Mouse (Mus musculus) heart, adult 2 months (tissue): Measurements from ENCODE around the gene Spred2.

Experiments used
- CTCF ChIP-seq: fragments of 200-600 bp; IDR thresholded peaks from 2 replicates; pipeline ENCODE4 v1.8.1; 2022; ENCODE audit warnings: antibody characterized with exemption, mild to moderate bottlenecking, moderate library complexity
- EP300 ChIP-seq: fragments of 200-500 bp; IDR thresholded peaks from 2 replicates; pipeline ENCODE4 v1.6.1; 2011; ENCODE audit warnings: low read depth, low read length, control low read depth; ENCODE audit not compliant: insufficient read depth
- POLR2A ChIP-seq: fragments of 200-500 bp; IDR thresholded peaks from 2 replicates; pipeline ENCODE4 v1.6.1; 2011; ENCODE audit warnings: mild to moderate bottlenecking, low read depth, low read length, control low read depth; ENCODE audit not compliant: insufficient read depth

GRCm38 (mm10) chr11:19941978-19942377 lies 17.8 kb downstream of the Spred2 start:
- no peak for TF ChIP-seq EP300
- no peak for TF ChIP-seq CTCF
- no peak for TF ChIP-seq POLR2A
